Mouse (Mus musculus) liver, adult 2 months (tissue): Measurements from ENCODE around the gene Gm19426.

Source experiments
- CTCF ChIP-seq: fragments of 200-500 bp; IDR thresholded peaks from 2 replicates; pipeline ENCODE4 v1.5.1; 2011; ENCODE audit warnings: low read depth, low read length, control low read depth
- POLR2A ChIP-seq: fragments of 200-500 bp; IDR thresholded peaks from 2 replicates; pipeline ENCODE4 v1.6.1; 2011; ENCODE audit warnings: low read length, control low read depth; ENCODE audit not compliant: insufficient read depth; ENCODE audit errors: extremely low read depth

GRCm38 (mm10) chr2:84773195-84773594, 29.7 kb upstream of the Gm19426 start:
- TF ChIP-seq CTCF, result no peak
- TF ChIP-seq POLR2A, result no peak
